Mouse (Mus musculus): Measurements from ENCODE around the gene Ctsj.
"Not testable (repeated sequence)": the region's sequence is repeated elsewhere in the genome, so short reads cannot be mapped to it uniquely, and the experiment has no call there.

The Ctsj gene

GRCm38 (mm10) chr13:61005859-61006258 lies at the start of gene Ctsj:
Gene Ctsj (minus strand): TSS chr13:61005959.
- no peak for DNase-seq

- DNase-seq = no peak
Measured at GRCm38 (mm10) chr13:61040531-61040930, 34.8 kb upstream of the Ctsj start, which contains the start of gene Ctsq. Gene Ctsq (minus strand): TSS chr13:61040631.

- no peak for DNase-seq
Measured at GRCm38 (mm10) chr13:61022785-61023184, 17.0 kb upstream of the Ctsj start.

GRCm38 (mm10) chr13:61021844-61022243 lies 16.1 kb upstream of the Ctsj start:
- no peak for DNase-seq

GRCm38 (mm10) chr13:61010171-61010570 lies 4.4 kb upstream of the Ctsj start:
- no peak for DNase-seq

- DNase-seq = no peak
Measured at GRCm38 (mm10) chr13:60997600-60997999, 8.2 kb downstream of the Ctsj start.

GRCm38 (mm10) chr13:60986915-60987314 lies 18.8 kb downstream of the Ctsj start:
- not testable (repeated sequence) for DNase-seq

GRCm38 (mm10) chr13:60972319-60972718 lies 33.4 kb downstream of the Ctsj start:
- DNase-seq = not testable (repeated sequence)

- DNase-seq = not testable (repeated sequence)
Measured at GRCm38 (mm10) chr13:60963985-60964384, 41.8 kb downstream of the Ctsj start.

GRCm38 (mm10) chr13:60961706-60962105 lies 44.1 kb downstream of the Ctsj start:
- no peak for DNase-seq

Data from kidney, postnatal 14 days (tissue).